Mouse (Mus musculus) hematopoietic stem cell, adult 5-6 weeks (primary cell): ENCODE data around the gene Olfr716. TPM values are rescaled to one million over a fixed set of nuclear protein-coding genes. Genes with fewer than 3 reads are reported as not detected.
"Not testable (repeated sequence)": the region's sequence is repeated elsewhere in the genome, so short reads cannot be mapped to it uniquely, and the experiment has no call there.

Experiments used
- ATAC-seq, 2 experiments: fragments of 125-278 bp in 1 of 2; replicated peaks in 1 of 2; 2 replicates each; pipeline ENCODE4 v1.8.0; 2016 to 2017; ENCODE audit warnings: inconsistent platforms in 2 of 2, mild to moderate bottlenecking in 2 of 2, moderate number of reproducible peaks in 2 of 2, low read depth in 1 of 2, moderate TSS enrichment in 1 of 2; ENCODE audit not compliant: low FRiP score in 2 of 2, poor library complexity in 2 of 2, severe bottlenecking in 2 of 2, insufficient read depth in 1 of 2, low TSS enrichment in 1 of 2
- total RNA-seq: library from RNA; stranded (forward); fragments of 172-1452, 232-1000 nt; gene quantifications from 2 replicates; pipeline ENCODE4 v1.2.3, GENCODE M21; 2017

The Olfr716 gene
- total RNA-seq = not detected in 2 replicates

DNA sequence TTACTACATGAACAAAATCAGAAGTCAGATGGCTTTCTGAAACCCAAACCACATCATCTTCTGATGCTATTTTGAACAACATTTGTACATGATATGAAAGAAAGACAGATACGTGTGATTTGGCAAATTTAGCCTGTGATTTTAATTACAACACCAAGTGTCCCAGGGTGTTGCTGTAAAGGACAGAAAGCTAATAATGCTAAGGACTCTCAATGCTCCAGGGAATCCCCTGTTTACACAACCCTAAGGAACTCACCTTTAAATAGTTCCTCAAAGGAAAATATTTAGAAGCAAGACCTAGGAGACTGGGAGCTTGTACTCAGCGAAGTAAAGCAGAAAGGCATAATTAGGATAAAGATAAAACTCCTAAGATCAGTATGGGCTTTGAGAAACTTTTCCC, at the start of gene Olfr716:
TSS of gene Olfr716 (plus strand) at position 301 of the 400 bp plus-strand sequence.
- not testable (repeated sequence) for ATAC-seq

DNA sequence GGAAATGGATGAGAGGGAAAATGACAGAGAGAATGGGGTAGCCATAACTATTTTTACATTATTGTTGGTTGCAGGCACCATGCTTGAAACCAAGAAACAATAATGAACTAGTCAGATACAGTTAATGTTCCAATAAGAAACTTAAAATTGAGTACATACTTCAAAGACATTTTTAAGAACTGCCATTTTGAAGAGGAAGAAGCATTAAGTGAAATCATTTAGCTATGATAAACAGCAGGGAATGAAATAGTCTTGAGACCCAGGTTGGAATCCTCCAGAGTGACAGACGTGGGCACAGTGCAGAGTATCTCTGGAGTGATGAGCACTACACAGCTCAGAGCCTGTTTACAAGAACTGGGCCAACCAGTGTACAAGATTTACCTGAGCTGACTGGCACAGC, 45.2 kb upstream of the Olfr716 start, which contains the start of gene Olfr17:
TSS of gene Olfr17 (plus strand) at position 301 of the 400 bp plus-strand sequence.
- ATAC-seq = no peak

DNA sequence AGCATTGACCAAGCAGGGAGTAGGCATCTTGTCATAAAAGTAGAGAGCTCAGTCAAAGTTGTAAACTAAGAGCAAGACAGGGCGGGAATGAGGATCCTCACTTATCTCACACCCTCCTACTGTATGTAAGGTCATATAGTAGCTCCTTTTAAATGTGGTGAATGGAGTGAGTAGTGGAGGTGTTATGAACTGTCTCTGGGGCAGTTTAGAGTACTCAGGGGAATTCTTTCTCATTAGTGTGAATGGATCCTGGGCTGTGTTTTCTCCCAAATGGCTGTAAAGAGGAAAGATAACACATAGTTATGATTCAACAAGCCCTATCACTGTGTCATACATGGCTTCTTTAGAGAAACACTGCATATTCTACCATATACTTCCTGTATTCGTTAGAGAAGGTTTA, 27.9 kb upstream of the Olfr716 start, which contains the start of gene Olfr715b:
TSS of gene Olfr715b (minus strand) at position 101 of the 400 bp plus-strand sequence.
- not testable (repeated sequence) for ATAC-seq

DNA sequence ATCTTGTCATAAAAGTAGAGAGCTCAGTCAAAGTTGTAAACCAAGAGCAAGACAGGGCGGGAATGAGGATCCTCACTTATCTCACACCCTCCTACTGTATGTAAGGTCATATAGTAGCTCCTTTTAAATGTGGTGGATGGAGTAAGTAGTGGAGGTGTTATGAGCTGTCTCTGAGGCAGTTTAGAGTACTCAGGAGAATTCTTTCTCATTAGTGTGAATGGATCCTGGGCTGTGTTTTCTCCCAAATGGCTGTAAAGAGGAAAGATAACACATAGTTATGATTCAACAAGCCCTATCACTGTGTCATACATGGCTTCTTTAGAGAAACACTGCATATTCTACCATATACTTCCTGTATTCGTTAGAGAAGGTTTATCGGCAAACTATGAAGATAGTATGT, 7.1 kb upstream of the Olfr716 start, which contains the start of gene Olfr715:
TSS of gene Olfr715 (minus strand) at position 101 of the 400 bp plus-strand sequence.
- ATAC-seq = not testable (repeated sequence)

DNA sequence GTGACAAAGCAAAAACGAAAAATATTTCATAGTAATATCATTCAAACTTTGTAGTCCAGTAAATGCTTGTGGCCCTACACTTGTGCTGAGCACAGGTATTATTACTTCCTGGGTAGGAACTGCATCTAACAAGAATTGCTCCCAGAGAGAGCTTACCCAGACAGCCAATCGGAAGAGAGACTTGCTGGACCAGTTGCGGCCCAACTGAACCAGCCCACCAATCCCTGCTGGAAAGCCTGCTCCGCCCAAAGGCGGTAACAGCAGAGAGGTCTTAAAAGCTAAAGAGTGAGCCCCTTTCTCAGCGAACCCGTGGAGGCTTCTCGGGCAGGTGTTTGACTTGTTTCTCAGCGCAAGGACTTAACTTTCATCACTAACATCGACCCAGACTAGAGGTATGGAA, 28.6 kb downstream of the Olfr716 start, which contains the start of gene Nlrp14:
TSS of gene Nlrp14 (plus strand) at position 301 of the 400 bp plus-strand sequence.
- ATAC-seq = no peak

DNA sequence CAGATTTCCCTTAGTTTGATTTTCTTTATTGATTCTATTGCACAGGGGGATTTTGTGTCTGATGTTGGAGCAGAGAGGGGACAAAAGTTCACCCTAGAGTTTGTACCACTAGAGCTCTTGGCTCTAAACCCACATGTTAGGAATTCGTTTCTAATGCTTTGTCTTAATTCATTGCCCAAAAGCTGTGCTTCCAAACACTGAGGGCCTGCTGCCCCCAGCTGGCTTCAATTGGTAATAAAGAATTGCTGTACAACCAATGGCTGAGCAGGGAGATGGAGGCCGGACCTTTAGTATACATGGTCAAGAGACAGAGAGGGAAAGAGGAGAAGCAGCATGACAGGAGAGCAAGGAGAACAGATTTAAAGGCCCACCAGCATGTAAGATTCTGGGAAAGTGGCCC, 42.3 kb downstream of the Olfr716 start:
- no peak for ATAC-seq

Other genes with a start within 250 kb of the Olfr716 start
- not detected in 2 replicates for gene Olfr707, start 237.1 kb upstream of the Olfr716 start, total RNA-seq
- not detected in 2 replicates for gene Olfr1532-ps1, start 230.3 kb upstream of the Olfr716 start, total RNA-seq
- not detected in 2 replicates for gene Olfr709-ps1, start 206.1 kb upstream of the Olfr716 start, total RNA-seq
- gene Olfr710, start 190.0 kb upstream of the Olfr716 start, total RNA-seq = not detected in 2 replicates
- gene Olfr6, start 174.4 kb upstream of the Olfr716 start, total RNA-seq = not detected in 2 replicates
- gene Olfr711, start 162.9 kb upstream of the Olfr716 start, total RNA-seq = not detected in 2 replicates
- not detected in 2 replicates for gene Olfr2, start 132.3 kb upstream of the Olfr716 start, total RNA-seq
- not detected in 2 replicates for gene Olfr713, start 107.2 kb upstream of the Olfr716 start, total RNA-seq
- not detected in 2 replicates for gene Olfr714, start 67.3 kb upstream of the Olfr716 start, total RNA-seq
- gene Olfr17, start 45.1 kb upstream of the Olfr716 start, total RNA-seq = not detected in 2 replicates
- not detected in 2 replicates for gene Olfr715b, start 28.0 kb upstream of the Olfr716 start, total RNA-seq
- not detected in 2 replicates for gene Olfr715, start 7.2 kb upstream of the Olfr716 start, total RNA-seq
- gene Nlrp14, start 28.7 kb downstream of the Olfr716 start, total RNA-seq = not detected in 2 replicates
- not detected in 2 replicates for gene Rbmxl2, start 71.1 kb downstream of the Olfr716 start, total RNA-seq
- 0.56 TPM in 1 of 2 replicates, not detected in the other for gene Syt9, start 232.4 kb downstream of the Olfr716 start, total RNA-seq